ENCODE assay signal across 23 mouse cellular contexts in the genomic region with DNA sequence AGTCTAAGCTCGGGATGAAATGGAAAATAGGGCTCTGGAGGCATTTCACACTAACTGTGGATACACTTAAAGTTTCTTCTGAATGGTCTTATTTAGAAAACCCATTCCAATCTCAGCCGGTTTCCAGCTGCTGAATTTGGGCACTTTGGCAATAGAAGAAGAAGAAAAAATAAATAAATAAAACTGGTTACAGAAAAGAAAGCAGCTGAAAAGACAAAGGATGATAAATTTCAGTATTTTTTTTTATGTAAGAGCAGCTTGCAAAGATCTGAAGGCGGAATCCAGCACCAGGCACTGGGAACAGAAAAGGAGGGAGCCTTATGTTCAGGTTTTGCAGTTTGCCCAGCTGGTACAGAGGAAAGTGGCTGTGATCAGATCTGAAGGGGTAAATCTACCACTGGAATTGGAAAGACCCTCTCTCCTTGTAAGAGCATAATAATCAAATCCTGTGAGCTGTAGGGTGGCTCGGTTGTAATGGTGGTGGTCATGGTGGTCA.
DNase-seq lines count a peak whose midpoint lies in the region; ATAC-seq lines count a peak whose summit lies in the region.
"Had no signal": no experiment of that assay in that cellular context is flagged by ENCODE, and none has a peak within 500 bp of the region (broad histone marks: within the 10 kb centered on the region; RNA-seq: fewer than 3 reads in every experiment).

No protein-coding gene starts in this region.

- no peak for DNase-seq in frontal cortex, postnatal 10 days (ENCODE audit: low spot score in 2 of 2)
- peak; percentile 5 to 18 for DNase-seq in left cerebral cortex, postnatal 14 days (ENCODE audit: low spot score in 2 of 2)
- DNase-seq in left cerebral cortex, adult 11 months (ENCODE audit: low spot score), result no peak
- DNase-seq in right cerebral cortex, postnatal 10 days (ENCODE audit: low spot score in 2 of 2), result peak; percentile 26 to 32
- DNase-seq in right cerebral cortex, postnatal 36 days (ENCODE audit: low spot score in 2 of 2), result no peak
- DNase-seq in telencephalon, adult 2 months (ENCODE audit: low read depth, low spot score), result peak; percentile 55
- DNase-seq in T-cell, adult 2 months (ENCODE audit: low spot score), result no peak
- DNase-seq: adrenal gland, postnatal 10 days; cerebellum, adult 11-12 months; cerebellum, adult 9-11 months; embryo, embryonic 11 days; gastrocnemius, postnatal 14 days; heart, postnatal 36 days; kidney, adult 8-10 months; kidney, postnatal 10 days; liver, postnatal 0 days had no signal

- peak; percentile 98 for ATAC-seq in frontal cortex, adult (ENCODE audit: low TSS enrichment)
- ATAC-seq: forebrain, embryonic 15.5 days; hindbrain, postnatal 0 days; intestine, embryonic 15.5 days; liver, embryonic 12.5 days; liver, postnatal 0 days; lung, postnatal 0 days; midbrain, embryonic 13.5 days had no signal

- intact Hi-C loops in left cerebral cortex, postnatal 14 days (cut with DNase I), result no loop called here

Comparison
In these comparisons a context has a peak if more than half of its experiments do, and no peak if none do; other contexts are left out.
1. DNase-seq: peak in left cerebral cortex, postnatal 14 days (2 of 2), right cerebral cortex, postnatal 10 days (2 of 2) and telencephalon, adult 2 months (single experiment); none in frontal cortex, postnatal 10 days (0 of 2), left cerebral cortex, adult 11 months (single experiment), right cerebral cortex, postnatal 36 days (0 of 2) and T-cell, adult 2 months (single experiment).